Mouse (Mus musculus) retina, adult 2 months (tissue): ENCODE results near the gene 2210017I01Rik.

ENCODE experiments used
- DNase-seq: peaks from one replicate; pipeline ENCODE4 v3.0.0-alpha.2; 2012; ENCODE audit warnings: low read depth, low spot score

The 2210017I01Rik gene

DNA sequence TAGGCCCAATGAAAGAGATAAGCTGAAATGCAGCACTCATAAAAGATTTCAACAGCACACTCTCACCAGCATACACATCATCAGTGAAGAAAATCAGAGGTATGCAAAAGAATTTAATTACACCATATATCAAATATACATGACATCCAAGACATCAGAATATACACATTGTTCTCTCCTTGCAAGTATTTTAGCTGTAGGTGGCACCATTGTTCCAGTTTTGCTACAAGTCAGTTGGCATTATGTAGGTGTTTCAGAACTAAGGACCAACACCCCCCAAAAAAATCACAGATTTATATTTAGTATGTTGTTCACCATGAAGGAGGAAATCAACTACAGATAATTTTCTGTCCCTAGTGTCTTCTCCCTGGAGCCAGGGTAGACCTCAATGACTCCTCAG, 41.9 kb downstream of the 2210017I01Rik start:
- DNase-seq = no peak
